Mouse (Mus musculus): ENCODE measurements around the gene Ugt1a2.

Gene Ugt1a2

GRCm38 (mm10) chr1:88235046-88235893 is 34.9 kb downstream of the Ugt1a2 start:
- DNase-seq: no peak

GRCm38 (mm10) chr1:88235894-88236415 is 35.6 kb downstream of the Ugt1a2 start:
- DNase-seq: no peak

- DNase-seq: no peak
Observed at GRCm38 (mm10) chr1:88237311-88237710, 36.9 kb downstream of the Ugt1a2 start.

DNA sequence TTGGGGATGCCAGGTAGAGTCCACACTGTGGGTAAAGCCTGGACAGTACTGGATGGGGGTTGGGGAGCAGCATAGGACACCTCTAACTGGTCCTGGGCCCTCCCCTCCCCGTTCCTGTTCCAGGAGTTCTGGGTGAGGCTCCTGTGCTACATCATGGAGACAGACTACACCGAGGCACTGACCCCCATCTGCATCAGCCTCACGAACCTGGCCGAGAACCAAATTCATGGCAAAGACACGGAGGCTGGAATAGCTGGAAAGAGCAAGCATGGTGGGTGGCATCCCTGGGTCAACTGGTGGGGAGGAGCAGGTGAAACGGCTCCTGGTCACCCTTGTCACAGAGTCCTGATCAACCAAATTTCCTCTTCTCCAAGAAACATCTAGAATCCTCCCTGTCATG is 38.4 kb downstream of the Ugt1a2 start:
- DNase-seq: no peak

GRCm38 (mm10) chr1:88240072-88240471 is 39.7 kb downstream of the Ugt1a2 start:
- no peak for DNase-seq

- DNase-seq: no peak
Observed at GRCm38 (mm10) chr1:88240579-88240978, 40.2 kb downstream of the Ugt1a2 start.

- no peak for DNase-seq
Observed at GRCm38 (mm10) chr1:88243861-88244260, 43.5 kb downstream of the Ugt1a2 start.

- DNase-seq: no peak
Observed at GRCm38 (mm10) chr1:88245881-88246280, 45.5 kb downstream of the Ugt1a2 start.

GRCm38 (mm10) chr1:88246386-88246785 is 46.0 kb downstream of the Ugt1a2 start:
- DNase-seq: no peak

GRCm38 (mm10) chr1:88247660-88248059 is 47.3 kb downstream of the Ugt1a2 start:
- DNase-seq: no peak

GRCm38 (mm10) chr1:88248658-88249057 is 48.3 kb downstream of the Ugt1a2 start:
- DNase-seq: no peak

DNA sequence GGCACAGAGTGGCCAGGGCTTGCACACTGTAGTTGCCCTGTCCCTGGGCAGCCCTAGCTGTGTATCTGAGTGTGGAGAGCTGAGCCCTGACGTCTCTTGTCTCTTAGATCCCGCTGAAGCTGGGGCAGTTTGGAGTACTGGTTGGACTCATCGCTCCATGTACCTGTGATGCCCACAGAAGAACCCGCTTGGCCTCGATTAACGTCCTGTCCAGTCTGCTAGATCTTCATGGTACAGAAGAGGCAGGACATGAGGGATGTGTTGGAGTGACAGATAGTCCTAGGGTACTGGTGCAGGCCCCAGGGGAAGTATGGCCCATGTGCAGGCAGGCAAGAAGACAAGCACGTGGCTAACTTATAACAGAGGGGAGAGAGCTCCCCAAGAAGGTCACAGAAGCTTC is 49.2 kb downstream of the Ugt1a2 start:
- DNase-seq: no peak

DNA sequence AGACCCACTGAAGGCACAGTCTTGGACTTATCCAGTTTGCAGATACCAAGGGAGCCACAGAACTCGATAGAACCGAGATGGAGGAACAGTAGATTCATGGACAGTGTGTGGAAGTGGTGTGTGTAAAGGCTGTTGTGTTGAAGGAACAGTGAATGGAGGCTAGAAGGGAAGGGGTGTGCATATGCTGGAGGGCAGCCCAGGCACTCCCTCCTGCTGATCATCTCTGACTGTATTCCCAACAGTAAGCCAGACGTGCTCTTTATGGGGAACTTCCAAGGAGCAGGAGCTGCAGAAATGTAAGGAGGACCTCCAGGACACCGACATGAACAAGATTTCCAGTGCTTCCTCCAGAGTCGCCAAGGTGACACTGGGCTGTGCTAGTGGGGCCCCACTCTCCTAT is 49.6 kb downstream of the Ugt1a2 start:
- DNase-seq: no peak

DNA sequence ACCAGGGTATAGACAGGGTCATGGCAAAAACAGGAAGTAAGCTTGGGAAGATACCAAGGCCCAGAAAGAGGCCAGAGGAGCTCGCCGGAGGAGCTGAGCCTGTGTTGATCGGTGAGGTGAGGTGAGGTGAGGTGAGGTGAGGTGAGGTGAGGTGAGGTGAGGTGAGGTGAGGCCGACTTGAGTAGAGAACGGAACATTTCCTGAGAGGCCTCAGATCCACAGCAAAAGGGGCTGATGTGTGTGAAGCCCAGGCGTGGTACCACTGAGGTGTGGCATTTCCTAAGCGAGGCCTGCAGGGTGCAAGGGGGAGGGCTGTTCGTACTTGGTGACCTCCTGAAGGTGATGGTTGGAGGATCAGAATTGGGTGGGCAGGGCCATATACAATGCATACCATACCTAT is 52.7 kb downstream of the Ugt1a2 start:
- no peak for DNase-seq

DNA sequence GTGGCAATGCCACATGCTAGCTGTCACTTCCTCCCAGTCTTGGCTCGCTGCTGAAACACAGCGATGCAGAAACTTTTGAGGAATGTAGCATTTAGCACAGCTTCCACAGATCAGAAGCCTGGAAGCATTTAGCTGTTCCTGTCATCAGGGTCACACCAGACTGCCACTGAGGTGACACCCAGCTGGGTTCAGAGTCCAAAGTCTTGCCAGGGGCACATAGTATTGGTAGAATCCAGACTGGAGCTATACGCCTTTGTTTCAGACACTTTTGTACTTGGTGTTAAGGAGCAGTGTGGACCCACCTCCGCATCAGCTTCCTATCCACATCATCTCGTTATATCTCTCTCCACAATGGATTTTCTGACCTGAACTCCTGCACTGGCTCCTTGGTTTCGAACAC is 53.1 kb downstream of the Ugt1a2 start:
- DNase-seq: no peak

- no peak for DNase-seq
Observed at GRCm38 (mm10) chr1:88254793-88255465, 54.5 kb downstream of the Ugt1a2 start.

DNA sequence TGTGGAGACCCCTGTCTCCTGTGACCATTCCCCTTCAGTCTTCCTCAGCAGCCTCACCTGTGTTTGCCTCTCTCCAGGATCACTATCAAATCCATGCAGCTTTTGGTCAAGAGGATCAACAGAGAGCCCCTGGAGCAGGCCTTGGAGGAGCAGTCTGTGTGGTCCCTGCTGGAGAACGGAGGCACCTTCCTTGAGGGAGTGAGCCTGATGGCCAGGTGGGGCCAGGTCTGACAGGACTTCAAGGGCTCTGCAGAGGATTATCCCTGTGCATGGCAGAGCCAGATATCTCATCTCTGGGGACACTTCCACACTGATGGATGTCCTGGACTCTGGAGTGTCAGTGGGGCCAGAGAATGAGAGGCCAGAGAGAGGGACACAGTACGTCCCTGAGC is 55.1 kb downstream of the Ugt1a2 start:
- no peak for DNase-seq

- DNase-seq: no peak
Observed at GRCm38 (mm10) chr1:88255989-88256754, 55.8 kb downstream of the Ugt1a2 start.

GRCm38 (mm10) chr1:88256886-88257663 is 56.7 kb downstream of the Ugt1a2 start:
- DNase-seq: no peak

DNA sequence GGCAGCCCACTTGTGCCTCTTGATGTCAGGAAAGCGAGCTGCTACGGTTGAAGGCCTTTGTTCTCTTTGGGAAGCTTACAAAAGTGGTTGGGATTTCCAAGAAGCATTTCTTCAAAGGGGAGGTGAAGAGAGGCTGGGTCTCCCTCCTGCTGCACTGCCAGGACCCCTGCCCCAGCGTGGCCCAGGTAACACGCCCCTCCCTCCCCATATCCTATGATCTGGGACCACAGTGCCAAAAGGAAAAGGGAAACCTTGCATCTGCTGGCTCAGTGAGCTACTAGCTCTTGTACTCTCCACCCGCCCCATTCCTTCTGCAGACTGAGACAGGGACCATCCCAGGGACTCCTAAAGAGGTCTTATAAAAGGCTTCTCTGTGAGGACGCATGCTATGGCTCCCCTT is 57.3 kb downstream of the Ugt1a2 start:
- no peak for DNase-seq

- no peak for DNase-seq
Observed at GRCm38 (mm10) chr1:88258361-88258760, 58.0 kb downstream of the Ugt1a2 start.

- DNase-seq: peak; percentile 49
Observed at GRCm38 (mm10) chr1:88258881-88259642, 58.7 kb downstream of the Ugt1a2 start.
